ENCODE assay signal across 7 mouse cellular contexts in the genomic region with DNA sequence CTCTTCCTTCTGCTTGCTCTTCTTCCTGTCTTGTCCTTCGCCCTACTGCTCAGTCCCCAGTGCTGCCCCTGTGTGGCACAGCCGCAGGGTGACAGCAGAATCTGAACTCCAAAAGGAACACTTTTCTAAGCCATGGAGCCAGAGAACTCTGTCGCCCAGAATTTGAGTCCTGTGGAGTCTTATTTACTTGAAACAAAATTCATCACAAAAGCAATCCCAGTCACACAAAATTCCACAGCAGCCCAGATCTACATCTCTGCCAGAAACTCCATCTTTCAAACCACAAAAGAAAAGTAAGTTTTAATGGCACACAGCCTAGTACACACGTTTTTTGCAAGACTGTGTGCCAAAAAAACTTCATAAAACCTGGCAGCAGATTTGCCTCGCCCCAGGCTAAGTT. TPM values are rescaled to one million over a fixed set of nuclear protein-coding genes. Genes with fewer than 3 reads are reported as not detected.
DNase-seq lines count a peak whose midpoint lies in the region; ATAC-seq lines count a peak whose summit lies in the region.

No protein-coding gene starts in this region.

- no peak overlapping the region for H3K9ac ChIP-seq in kidney, embryonic 14.5 days (ENCODE audit: low read depth, low read length)

- WGBS in kidney, embryonic 14.5 days = 48% methylated on average over 5 of the region's 5 CpGs

- 0 out of 2 replicates have a peak, but pooled peaks cover 4% of the 10 kb centered on the region for H3K36me3 ChIP-seq in kidney, embryonic 14.5 days (ENCODE audit: control insufficient read depth, insufficient read depth, low read length)

- H3K4me1 ChIP-seq in kidney, embryonic 14.5 days (ENCODE audit: control insufficient read depth, insufficient read depth, low read length) = peaks cover 29% of the 10 kb centered on the region

- no peak overlapping the region for H3K4me3 ChIP-seq in kidney, embryonic 14.5 days (ENCODE audit: low read length)

- peak; percentile 41; the same call in 1 of the 2 replicates for ATAC-seq in kidney, embryonic 14.5 days (ENCODE audit: low FRiP score, low TSS enrichment)
- ATAC-seq in megakaryocyte, adult 5-6 weeks (ENCODE audit: poor library complexity, severe bottlenecking) = peak; percentile 79

- no peak overlapping the region for H3K4me2 ChIP-seq in kidney, embryonic 14.5 days (replicated peaks; ENCODE audit: low read depth, low read length)

- H3K27ac ChIP-seq in kidney, embryonic 14.5 days (ENCODE audit: low read depth, low read length) = peak overlapping the region; percentile 8; the same call in 1 of the 2 replicates

- DNase-seq in layer of hippocampus, postnatal 36 days = peak; percentile 14 to 23
- DNase-seq in layer of hippocampus, postnatal 25 days (ENCODE audit: extremely low spot score in 1 of 2, low spot score in 1 of 2) = no peak
- DNase-seq in ZHBTc4 (ENCODE audit: low read depth, low spot score) = peak; percentile 67
- peak; percentile 41 to 46 for DNase-seq in cerebellum, postnatal 36 days
- DNase-seq in thymus, postnatal 10 days (ENCODE audit: low spot score in 2 of 2) = peak; percentile 11 to 33

- H3K27me3 ChIP-seq in kidney, embryonic 14.5 days (ENCODE audit: control insufficient read depth, insufficient read depth, low read length) = no peaks in the 10 kb centered on the region

- no peaks in the 10 kb centered on the region for H3K9me3 ChIP-seq in kidney, embryonic 14.5 days (ENCODE audit: control insufficient read depth, low read length)

RNA-seq across cellular contexts. Expression of a gene that starts 6.5 kb away (rescaled TPM):
- 10 to 100 TPM; 53.8 to 55.6 TPM for total RNA-seq in layer of hippocampus, postnatal 36 days (2021)
- total RNA-seq in layer of hippocampus, postnatal 25 days (2021) = 10 to 100 TPM; 50.4 to 56.2 TPM
- polyA plus RNA-seq in kidney, embryonic 14.5 days (2014; fragmentation: Nextera tagmentation; extraction: Ambion mirVana) = 8.8 and 11.1 TPM in 2 replicates
- total RNA-seq in megakaryocyte, adult 5-6 weeks (2015) = 13.0 and 13.9 TPM in 2 replicates
- 5.1 and 9.3 TPM in 2 replicates for total RNA-seq in megakaryocyte, adult 5-6 weeks (2017)

Comparison
In these comparisons a context has a peak if more than half of its experiments do, and no peak if none do; other contexts are left out.
1. DNase-seq: peak in layer of hippocampus, postnatal 36 days (2 of 2), ZHBTc4 (single experiment), cerebellum, postnatal 36 days (2 of 2) and thymus, postnatal 10 days (2 of 2); none in layer of hippocampus, postnatal 25 days (0 of 2).